Mouse (Mus musculus) hindbrain, embryonic 10.5 days (tissue): ENCODE results near the gene Scube3. TPM values are rescaled to one million over a fixed set of nuclear protein-coding genes. Genes with fewer than 3 reads are reported as not detected.
"Not testable (repeated sequence)": the region's sequence is repeated elsewhere in the genome, so short reads cannot be mapped to it uniquely, and the experiment has no call there.

ENCODE experiments used
- DNase-seq: peaks from one replicate; pipeline ENCODE4 v3.0.0-alpha.2; 2017; ENCODE audit warnings: low spot score
- H3K27ac ChIP-seq: fragments of 300-500 bp; sonication (generic); 2 replicates; pipeline ENCODE4 v1.5.1; 2016; ENCODE audit warnings: mild to moderate bottlenecking, moderate library complexity
- H3K27me3 ChIP-seq: fragments of 300-500 bp; sonication (generic); 2 replicates; pipeline ENCODE4 v1.6.1; 2016; ENCODE audit warnings: mild to moderate bottlenecking; ENCODE audit not compliant: poor library complexity, insufficient read depth, severe bottlenecking
- H3K36me3 ChIP-seq: fragments of 300-500 bp; sonication (generic); 2 replicates; pipeline ENCODE4 v1.6.1; 2016; ENCODE audit warnings: mild to moderate bottlenecking, moderate library complexity
- H3K4me1 ChIP-seq: fragments of 300-500 bp; sonication (generic); replicated peaks from 2 replicates; pipeline ENCODE4 v1.6.1; 2016; ENCODE audit warnings: mild to moderate bottlenecking
- H3K4me3 ChIP-seq: fragments of 300-500 bp; sonication (generic); 2 replicates; pipeline ENCODE4 v1.5.1; 2016; ENCODE audit warnings: mild to moderate bottlenecking, moderate library complexity
- H3K9me3 ChIP-seq: fragments of 300-500 bp; sonication (generic); 2 replicates; pipeline ENCODE4 v1.6.1; 2016; ENCODE audit warnings: mild to moderate bottlenecking, moderate library complexity
- WGBS: fragments of 180-500 bp; shearing (Covaris S2); methylation state at CpG from one replicate; pipeline ENCODE4 v1.1.7; 2016; 5-methylcytosine and 5-hydroxymethylcytosine counted together
- polyA plus RNA-seq: library from polyadenylated mRNA; unstranded; fragments of >200 nt; fragmentation: Nextera tagmentation; extraction: Ambion mirVana; gene quantifications from 2 replicates; pipeline ENCODE4 v1.2.1, GENCODE M21; 2016

Gene Scube3
- polyA plus RNA-seq, 1 experiment from 2014 or later: 10.7 TPM

DNA sequence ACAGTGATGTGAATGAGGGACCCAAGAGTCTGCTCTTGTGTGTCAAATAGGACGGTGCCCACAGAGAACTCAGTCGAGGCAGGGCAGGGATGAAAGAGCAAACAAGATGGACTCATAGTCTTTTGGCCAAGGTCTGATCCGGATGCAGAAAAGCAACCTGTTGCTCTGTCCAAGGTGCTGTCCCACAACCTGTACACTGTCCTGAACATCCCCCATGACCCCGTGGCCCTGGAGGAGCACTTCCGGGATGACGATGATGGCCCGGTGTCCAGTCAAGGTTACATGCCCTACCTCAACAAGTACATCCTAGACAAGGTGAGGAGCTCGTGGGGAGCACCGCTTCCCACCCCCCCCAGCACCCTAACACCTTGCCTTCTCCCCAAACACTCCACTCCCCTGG, 74.8 kb downstream of the Scube3 start:
- WGBS: 84% methylated on average over 9 of the region's 9 CpGs
- Histone ChIP-seq H3K36me3 (no peaks in the 10 kb centered on the region), H3K4me1 (peaks cover 15% of the 10 kb centered on the region)

DNA sequence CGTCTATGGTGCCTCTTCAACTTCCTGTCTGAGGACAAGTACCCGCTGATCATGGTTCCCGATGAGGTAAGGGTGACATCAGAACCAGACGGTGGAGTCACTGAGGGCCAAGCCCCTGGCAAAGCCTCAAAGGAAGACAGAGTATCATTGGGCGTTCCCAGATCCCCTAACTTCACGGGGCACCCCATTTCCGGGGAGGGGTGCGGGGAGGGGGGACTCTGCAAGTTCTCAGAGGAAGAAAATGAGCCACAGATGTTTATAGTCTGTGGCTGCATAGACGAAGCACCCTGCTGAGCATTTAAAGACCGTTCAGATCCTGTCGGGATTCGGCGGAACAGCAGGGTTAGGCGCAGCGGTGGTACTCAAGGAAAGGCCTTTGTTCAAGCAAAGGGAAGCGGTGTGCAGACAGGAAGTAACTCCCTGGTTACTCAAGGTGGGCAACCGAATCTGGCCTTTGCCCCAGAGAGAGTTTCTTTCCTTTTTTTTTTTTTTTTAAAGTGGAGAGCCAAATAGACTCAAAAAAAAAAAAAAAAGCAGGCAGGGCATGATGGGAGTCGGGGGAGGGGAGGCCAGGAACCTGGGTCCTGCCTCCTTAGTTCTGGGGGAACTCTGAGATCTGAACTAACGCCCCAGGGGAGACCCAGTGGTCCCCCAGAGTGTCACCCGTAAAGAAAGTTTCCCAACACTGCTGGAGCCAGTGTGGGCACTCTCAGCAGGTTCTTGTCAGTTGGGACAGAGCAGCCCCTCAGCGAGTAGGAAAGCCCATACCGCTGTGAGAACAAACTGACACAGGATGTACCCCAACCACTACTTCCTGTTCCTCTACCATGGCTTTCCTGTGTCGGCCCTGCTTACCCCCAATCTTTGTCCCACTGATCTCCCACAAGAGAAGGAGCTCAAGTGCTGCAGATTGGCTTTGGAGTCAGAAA, 76.0 kb downstream of the Scube3 start:
- H3K27me3 ChIP-seq: peaks cover 28% of the 10 kb centered on the region
- peaks cover 18% of the 10 kb centered on the region for H3K4me1 ChIP-seq
- 26% methylated on average over 23 of the region's 23 CpGs for WGBS
- H3K27ac ChIP-seq: peak overlapping the region; percentile 74
- H3K9me3 ChIP-seq: no peaks in the 10 kb centered on the region
- peak overlapping the region; percentile 20 for H3K4me3 ChIP-seq
- no peak for DNase-seq
- H3K36me3 ChIP-seq: no peaks in the 10 kb centered on the region

More for the DNA sequence above, 74.8 kb downstream of the Scube3 start:
- no peak for DNase-seq
- Histone ChIP-seq H3K4me3 (no peak overlapping the region), H3K27ac (no peak overlapping the region; the same call in 1 of the 2 replicates), H3K27me3 (peaks cover 19% of the 10 kb centered on the region; the same call in 1 of the 2 replicates), H3K9me3 (no peaks in the 10 kb centered on the region)

DNA sequence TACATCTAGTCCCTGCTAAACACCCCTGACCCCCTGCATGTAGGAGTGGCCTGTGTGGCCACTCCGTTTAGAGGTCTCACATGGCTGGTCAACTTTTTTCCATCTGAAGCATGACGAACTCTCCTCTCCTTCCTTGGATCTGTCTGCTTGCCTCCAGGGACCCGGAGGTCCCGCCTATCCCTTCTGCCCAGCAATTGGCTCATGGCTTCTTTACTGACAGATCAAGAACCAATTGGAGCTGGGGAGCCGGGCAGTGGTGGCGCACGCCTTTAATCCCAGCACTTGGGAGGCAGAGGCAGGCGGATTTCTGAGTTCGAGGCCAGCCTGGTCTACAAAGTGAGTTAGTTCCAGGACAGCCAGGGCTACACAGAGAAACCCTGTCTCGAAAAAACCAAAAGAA, 80.5 kb downstream of the Scube3 start:
- 89% methylated on average over 10 of the region's 10 CpGs for WGBS
- H3K27me3 ChIP-seq: peaks cover 32% of the 10 kb centered on the region
- DNase-seq, H3K36me3 ChIP-seq, H3K27ac ChIP-seq, H3K9me3 ChIP-seq, H3K4me3 ChIP-seq: not testable (repeated sequence)
- peaks cover 41% of the 10 kb centered on the region for H3K4me1 ChIP-seq

DNA sequence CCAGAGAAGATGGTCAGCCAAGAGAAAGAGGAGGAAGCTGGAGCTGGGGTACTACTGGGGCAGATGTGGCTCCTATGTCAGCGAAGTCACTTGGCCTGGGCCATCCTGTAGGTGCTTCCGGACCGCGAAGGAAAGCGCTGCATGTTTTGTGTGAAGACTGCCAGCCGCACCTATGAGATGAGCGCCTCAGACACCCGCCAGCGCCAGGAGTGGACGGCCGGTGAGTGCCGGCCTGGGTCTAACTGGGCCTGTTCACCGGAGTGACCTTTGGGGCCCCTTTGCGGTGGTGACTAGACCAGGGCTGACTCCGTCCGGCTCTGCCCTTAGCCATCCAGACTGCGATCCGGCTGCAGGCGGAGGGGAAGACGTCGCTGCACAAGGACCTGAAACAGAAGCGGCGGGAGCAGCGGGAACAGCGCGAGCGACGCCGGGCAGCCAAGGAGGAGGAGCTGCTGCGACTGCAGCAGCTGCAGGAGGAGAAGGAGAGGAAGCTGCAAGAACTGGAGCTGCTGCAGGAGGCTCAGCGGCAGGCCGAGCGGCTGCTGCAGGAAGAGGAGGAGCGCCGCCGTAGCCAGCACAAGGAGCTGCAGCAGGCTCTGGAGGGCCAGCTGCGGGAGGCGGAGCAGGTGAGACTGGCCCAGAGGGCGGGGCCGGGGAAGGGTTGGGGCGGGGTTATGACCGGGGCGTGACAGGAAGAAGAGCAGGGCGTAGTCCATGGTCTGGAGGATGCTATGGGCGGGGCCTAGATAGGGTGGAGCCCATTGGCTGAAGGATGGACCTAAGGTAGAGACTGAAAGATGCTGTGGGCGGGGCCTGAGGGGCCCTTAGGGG, 81.8 kb downstream of the Scube3 start:
- peaks cover 35% of the 10 kb centered on the region for H3K4me1 ChIP-seq
- peak; percentile 94 for DNase-seq
- peaks cover 22% of the 10 kb centered on the region for H3K27me3 ChIP-seq
- no peaks in the 10 kb centered on the region for H3K36me3 ChIP-seq
- no peaks in the 10 kb centered on the region for H3K9me3 ChIP-seq
- WGBS: 1% methylated on average over 46 of the region's 46 CpGs
- peak overlapping the region; percentile 62 for H3K4me3 ChIP-seq
- H3K27ac ChIP-seq: peak overlapping the region; percentile 92

Other genes with a start within 250 kb of the Scube3 start
- gene Anks1, start 232.8 kb upstream of the Scube3 start, polyA plus RNA-seq: 25.0 and 62.0 TPM in 2 replicates
- gene Taf11, start 232.3 kb upstream of the Scube3 start, polyA plus RNA-seq: 81.0 and 90.4 TPM in 2 replicates
- gene Tcp11, start 61.5 kb upstream of the Scube3 start, polyA plus RNA-seq: 1.1 and 2.8 TPM in 2 replicates
- gene Zfp523, start 35.0 kb downstream of the Scube3 start, polyA plus RNA-seq: 36.1 and 39.8 TPM in 2 replicates
- gene Def6, start 65.6 kb downstream of the Scube3 start, polyA plus RNA-seq: 3.4 and 4.3 TPM in 2 replicates
- gene Ppard, start 90.6 kb downstream of the Scube3 start, polyA plus RNA-seq: 1.8 and 2.0 TPM in 2 replicates
- 32.6 and 32.9 TPM in 2 replicates for gene Fance, start 171.4 kb downstream of the Scube3 start, polyA plus RNA-seq
- gene Rpl10a, start 186.3 kb downstream of the Scube3 start, polyA plus RNA-seq: 439 and 483 TPM in 2 replicates
- 5.5 and 6.1 TPM in 2 replicates for gene Tead3, start 208.7 kb downstream of the Scube3 start, polyA plus RNA-seq
- 2.8 and 4.0 TPM in 2 replicates for gene Tulp1, start 223.1 kb downstream of the Scube3 start, polyA plus RNA-seq